Mouse (Mus musculus): ENCODE results near the gene Flii.

Flii gene

DNA sequence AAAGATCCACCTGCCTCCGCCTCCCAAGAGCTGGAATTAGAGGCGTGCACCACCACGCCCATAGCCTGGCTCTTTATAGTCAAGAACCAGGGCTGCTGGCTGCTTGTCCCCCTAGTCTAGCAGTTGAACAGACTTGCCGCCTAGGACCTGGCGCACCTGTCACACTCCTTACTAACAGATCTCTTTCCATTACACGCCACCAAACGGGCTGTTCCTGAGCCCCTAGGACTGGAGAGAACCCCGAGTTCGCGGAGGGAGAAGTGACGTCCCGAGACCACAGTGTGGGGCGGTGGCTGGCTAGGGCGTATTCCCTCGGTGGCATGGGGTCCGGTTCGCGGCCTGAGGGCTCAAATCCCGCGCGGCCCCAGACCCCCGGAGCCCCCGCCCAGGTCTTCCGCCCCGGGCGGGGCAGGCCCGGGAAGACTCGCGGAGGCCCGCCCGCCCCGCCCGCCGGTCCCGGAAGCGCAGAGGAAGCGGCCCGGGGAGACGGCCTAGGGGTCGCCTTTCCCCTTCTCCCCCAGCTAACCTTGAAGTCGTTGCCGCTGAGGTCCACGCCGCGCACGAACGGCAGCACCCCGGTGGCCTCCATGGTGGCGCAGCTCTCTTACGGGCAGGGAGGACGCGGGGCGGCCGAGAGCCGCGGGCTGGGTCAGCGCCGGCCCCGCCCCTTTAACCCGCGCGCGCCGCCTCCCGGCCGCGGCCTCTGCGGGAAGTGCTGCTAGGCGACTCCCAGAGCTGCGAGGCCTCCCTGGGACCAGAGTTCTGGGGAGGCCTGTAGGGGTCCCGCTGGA, at the start of gene Flii:
Flii (minus strand) TSS at position 663 of the 791 bp plus-strand sequence.
- peak; percentile 69 for DNase-seq

DNA sequence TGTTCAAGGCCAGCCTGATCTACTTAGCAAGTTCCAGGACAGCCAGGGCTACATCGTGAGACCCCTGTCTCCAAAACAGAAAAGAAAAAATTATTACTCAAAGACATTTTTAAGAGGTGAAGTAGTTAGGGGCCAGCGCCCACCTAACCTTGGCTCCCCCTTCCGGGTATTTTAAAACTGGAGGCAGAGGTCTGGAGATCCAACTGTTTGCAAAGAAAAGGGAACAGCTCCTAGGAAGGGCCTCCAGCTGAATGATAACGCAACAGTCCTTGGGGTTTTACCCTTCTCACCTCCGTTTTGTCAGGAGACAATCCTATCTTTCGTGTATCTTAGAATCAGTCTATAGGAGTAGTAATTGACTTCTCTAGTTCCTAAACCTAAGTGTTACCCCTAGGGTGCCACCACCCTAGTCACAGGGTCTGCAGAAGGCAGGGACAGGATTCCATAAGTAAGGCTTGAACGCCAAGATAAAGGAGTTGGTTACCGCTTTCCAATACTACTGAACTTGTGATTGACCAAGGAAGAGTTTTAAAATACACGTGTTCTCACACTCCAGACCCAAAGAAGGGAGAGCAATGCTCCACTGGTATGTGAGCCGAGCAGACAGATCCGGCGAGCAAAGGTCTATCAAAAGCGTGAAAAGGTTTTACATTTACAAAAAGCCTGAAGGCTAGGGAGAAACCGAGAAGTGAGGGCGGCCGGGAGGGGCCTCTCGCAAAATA, 49.2 kb upstream of the Flii start:
- no peak for DNase-seq

DNA sequence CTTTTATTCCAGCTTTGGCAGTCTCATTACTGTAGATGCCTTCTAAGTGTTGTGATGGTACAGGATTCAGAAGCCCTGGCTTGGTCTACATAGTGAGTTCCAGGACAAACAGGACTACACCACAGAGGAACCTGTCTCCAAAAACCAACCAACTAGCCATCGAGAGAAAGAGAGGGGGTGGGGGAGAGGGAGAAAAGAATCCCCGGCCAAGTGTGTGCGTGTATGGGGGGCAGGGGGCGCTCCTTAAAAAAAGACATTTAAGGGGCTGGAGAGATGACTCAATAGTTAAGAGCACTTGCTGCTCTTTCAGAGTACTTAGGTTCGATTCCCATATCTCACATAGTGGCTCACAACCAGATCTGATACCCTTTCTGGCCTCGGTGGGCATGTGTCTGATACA, 48.5 kb upstream of the Flii start:
- DNase-seq = no peak

DNA sequence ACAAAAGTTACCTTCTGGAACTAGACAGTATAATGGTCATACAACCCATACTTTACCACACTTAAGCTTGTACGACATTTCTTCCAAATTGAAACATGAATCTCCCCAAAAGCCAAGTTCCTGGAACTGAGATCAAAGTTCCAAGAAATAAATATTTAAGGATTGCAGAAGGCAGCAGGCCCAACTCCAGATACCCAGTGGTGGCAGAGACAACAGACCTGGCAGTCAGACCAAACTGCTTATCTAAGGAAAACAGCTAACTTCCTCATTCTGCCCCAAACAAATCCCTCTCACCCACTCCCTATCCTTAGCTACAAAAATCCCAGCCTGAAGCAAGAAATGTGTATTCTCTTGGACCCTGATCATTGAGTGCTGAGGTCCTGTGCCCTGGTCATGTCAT, 47.8 kb upstream of the Flii start:
- no peak for DNase-seq

DNA sequence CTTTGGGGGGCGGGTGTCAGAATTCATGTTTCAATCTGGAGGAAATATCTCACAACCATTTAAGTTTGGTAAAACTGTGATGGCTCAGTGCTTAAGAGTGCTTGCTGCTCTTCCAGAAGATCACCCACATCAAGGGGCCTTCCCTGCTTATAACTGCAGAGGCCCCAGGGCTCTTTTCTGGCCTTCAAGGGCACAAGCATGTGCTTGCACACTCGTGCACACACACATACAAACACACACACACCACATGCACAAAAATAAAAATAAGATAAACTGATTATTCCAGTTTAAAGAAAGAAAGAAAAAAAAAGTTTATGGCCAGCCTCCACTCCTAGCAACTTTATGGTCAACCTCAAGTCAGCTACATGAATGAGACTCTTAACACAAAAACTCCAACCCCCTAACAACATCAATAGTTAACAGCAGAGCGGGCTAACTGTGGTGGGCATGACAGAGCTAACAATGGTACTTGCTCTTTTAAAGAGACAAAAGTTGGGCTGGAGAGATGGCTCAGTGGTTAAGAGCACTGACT, 47.2 kb upstream of the Flii start:
- DNase-seq = no peak

DNA sequence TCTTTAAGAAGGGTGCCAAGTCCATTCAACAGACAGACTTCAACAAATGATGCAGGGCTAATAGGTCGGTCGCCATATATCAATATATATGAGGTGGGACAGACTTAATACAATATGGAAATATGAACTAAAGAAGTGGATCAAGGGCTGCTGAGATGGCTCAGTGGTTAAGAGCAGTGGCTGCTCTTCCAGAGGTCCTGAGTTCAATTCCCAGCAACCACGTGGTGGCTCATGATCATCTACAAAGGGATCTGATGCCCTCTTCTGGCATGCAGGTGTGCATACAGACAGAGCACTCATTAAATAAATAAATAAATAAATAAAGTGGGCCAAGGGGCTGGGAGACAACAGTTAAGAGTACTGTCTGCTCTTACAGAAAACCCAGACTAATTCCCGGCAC, 45.1 kb upstream of the Flii start:
- DNase-seq = no peak

DNA sequence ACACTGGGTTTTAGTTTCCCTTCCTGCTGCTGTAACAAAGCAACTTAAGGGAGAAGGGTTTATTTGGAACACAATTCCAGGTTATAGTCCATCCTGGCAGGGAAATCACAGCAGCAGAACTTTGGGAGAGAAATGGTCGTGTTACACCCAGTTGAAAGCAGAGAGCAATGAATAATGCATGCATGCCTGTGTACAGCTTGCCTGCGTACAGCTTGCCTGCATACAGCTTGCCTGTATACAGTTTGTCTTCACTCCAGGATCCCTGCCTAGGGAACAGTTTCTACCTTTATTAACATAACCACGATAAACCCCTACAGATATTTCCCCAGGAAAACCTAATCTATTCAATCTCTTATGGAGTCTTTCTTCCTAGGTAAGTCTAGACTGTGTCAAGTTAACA, 43.7 kb upstream of the Flii start:
- DNase-seq = no peak

DNA sequence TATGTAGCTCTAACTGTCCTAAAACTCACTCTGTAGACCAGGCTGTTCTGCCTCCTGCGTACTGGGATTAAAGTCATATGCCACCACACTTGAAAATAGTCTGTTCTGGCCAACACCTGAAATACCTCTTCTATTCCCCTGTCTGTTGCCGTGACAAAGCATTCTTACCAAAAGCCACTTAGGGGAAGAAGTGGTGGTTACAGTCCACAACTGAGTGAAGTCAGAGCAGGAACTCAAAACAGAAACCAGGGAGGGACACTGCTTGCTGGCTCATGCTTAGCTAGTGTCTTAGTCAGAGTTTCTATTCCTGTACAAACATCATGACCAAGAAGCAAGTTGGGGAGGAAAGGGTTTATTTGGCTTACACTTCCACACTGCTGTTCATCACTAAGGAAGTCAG, 42.3 kb upstream of the Flii start:
- DNase-seq = no peak

DNA sequence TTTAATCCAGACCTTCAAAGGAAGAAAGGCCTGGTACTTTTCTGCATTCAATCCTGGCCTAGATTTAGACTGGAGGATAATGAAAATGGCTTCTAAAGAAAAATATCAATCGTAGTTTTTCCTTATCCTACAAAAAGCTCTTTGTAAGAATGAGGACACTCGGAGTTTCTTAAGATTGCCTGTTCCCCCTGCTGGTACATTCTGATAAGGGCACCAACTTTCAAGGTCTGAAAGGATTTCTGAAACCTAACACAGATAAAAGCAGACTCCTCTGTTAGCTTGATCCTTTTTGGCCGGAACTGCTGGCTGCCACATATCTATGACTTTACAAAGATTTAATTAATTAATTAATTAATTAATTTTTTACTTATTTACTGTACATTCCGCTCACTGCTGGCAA, 39.9 kb upstream of the Flii start:
- DNase-seq = no peak

DNA sequence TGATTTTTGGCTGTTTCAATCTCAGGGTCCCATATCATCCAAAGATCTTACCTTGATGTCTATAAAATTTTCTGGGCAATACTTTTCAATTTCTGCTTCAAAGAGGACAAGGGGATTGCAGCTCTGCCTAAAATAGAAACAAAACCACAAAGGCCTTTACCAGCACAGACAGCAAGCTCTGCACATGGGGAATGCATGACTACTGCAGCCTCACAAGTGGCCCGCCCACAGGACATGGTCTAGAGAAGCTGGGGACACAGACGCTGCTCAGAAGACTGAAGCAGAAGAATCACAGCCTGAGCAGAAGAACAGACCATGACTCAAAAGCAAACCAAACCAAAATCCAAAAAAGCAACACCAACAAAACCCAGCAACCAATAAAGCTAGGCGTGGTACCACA, 34.6 kb upstream of the Flii start:
- DNase-seq = peak; percentile 69

DNA sequence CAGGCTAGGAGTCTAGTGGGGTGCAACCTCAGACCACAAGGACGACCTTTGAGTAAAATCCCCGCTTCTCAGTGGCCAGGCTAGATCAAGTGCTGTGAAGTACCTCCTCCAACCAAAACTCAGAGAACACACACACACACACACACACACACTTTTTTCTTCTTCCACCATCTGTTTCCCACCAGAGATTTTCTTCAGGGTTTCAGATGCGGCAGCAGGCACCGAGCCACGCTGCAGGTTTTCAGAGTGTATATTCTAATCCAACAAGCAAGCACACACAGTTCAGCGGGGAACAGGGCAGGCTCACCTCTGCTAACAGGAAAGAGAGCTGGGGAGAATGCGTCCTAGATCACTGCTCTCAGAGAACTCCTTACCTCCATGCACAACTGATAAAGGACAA, 28.5 kb upstream of the Flii start:
- DNase-seq = no peak

DNA sequence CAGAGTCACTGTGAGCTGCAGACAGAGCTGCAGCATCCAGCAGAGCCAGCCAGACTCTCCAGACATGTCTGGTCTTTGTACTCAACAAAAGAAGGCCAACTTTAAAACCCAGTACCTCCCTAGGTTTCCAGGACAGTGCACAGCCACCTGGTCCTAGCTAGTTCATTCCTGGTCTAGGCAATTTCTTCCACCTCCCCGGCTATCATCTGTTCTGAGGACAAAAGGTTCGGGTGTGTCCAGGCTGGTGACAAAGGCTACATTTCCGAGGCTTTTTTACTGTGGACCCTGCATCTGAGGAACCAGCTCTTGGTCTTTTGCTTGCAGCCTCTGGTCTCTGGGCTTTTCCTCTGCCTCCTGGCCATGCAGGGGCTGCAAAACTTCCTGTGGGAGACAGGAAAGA, 13.3 kb upstream of the Flii start:
- no peak for DNase-seq

DNA sequence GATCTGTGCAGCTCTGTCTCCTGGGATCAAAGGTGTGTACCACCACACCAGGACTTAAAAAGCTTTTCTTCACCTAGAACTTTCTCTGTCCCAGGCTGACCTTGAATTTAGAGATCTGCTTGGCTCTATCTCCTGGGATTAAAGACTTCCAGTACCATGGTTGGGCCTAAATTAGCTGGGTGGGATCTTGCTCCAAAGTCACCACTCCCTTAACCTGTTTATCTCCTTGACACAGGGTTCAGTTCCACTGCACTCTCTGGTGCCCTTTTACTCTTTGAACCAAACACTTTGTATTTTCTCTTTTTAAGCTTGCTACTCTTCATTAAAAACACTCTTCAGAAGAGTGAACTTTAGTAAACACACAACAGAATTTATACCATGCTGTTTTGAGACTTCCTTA, 10.4 kb upstream of the Flii start:
- no peak for DNase-seq

DNA sequence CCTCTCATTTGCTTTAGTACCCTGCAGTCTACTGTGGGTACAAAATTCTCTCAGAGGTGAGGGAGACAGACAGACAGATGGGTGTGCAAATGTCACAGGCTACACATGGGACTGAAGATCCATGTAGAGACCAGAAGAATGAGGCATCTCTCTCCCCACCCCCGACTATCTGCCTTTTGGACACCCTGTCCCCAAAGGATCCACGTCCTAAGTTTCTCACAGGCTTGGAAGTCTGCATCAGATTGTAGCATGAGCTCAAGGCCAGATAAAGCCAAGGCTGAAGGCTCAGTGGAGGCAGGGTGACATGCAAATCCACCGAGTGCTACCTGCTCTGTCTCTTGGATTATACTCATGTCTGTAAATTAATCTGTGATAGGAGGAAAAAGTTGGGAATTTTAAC, 9.4 kb upstream of the Flii start:
- DNase-seq = no peak

DNA sequence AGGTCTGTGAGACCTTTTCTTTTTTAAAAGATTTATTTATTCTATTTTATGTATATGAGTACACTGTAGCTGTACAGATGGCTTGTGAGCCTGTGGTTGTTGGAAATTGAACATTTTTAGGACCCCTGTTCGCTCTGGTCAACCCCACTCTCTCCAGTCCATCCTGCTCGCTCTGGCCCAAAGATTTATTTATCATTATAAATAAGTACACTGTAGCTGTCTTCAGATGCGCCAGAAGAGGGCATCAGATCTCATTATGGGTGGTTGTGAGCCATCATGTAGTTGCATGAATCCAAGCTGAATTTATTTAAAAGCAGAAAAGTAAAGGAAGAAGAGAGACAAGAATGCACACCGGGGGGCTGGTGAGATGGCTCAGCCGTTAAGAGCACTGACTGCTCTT, 8.1 kb upstream of the Flii start:
- no peak for DNase-seq

DNA sequence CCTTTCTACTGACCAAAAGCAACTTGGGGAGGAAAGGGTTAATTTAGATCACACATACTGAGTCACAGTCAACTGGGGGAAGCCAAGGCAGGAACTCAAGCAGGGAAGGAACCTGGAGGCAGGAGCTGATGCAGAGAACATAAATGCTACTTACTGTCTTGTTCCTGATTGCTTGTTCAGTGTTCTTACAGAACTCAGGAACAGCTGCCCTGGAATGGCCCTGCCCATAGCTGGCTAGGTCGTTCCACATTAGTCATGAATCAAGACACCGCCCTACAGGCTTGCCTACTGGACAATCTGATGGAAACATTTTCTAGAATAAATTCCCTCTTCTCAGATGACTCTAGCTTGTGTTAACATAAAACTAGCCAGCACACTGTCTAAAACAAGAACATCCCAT, 7.1 kb upstream of the Flii start:
- DNase-seq = no peak

DNA sequence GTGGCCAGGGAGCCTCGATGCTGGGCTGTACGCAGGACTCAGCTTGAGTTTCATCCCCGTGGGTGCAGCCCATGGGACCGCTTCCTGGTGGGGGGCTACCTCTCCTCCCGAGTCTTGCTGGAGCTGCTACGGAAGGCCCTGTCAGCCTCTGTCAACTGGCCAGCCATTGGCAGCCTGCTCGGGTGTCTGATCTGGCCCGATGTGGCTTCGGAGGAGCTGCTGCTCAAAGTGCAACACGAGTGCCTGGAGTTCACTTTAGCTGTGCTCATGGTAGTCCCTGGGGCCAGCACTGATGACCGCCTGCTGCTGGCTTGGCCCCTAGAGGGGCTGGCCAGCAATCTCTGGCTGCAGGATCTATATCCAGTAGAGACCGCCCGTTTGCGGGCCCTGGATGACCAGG, 4.2 kb upstream of the Flii start:
- no peak for DNase-seq

DNA sequence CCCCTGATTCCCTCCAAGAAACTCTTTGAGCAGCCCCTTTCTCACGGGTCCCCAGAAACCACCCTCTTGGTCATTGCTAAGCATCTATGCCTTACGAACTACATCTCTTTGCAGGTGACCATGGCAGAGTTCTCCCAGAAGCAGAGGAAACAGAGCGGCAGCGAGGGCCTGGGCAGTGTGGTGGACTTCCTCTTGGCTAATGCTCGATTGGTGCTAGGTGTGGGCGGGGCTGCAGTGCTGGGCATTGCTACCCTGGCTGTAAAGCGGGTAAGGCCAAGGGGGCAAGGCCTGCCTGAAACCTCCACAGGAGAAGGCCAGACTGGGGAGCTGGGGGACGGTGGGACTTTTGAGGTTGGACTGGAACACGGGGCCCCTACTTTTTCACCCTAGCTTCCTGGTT, 3.1 kb upstream of the Flii start:
- no peak for DNase-seq

DNA sequence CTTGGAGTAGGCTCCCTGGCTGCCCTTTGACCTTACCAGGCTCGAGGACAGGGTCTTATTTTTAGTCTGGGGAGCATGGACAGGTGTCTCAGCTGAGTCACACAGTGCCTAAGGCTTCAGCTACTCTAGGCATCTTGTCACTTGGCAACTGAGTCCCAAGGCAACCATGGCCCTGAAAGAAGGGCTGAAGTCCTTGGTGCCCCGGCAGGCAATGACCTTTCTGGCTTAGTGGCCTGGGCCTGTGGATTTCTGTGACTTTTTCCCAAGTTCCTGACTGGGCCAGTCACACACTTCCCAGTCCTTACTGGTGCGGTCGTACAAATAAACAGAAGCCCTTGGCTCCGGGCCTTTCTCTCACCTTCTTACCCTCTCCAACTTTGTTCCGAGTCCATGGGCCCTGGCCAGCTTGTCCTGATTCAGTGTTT, 2.2 kb upstream of the Flii start:
- DNase-seq = no peak

DNA sequence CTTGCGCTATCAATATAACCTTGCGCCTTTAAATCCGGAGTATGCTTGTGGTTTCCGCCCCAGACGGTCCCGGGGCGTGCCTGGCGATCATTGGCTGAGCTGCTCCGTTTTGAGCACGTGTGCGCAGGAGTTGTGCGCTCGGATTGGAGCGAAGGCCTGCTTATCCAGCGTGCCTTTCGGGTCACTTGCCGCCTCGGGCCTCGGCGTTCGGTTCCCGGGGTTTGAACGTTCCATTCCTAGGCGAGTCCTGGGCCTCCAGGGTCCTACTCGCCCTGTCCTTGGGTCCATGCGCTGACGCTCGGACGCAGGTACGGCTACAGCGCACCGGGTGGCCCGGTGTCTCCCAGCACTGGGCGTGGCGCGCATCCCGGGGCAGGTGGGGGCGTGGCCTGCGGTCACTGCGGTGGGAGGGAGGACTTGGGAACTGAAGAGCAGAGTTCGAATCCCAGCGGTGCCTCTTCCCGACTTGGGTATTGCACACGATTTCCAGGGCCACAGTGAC, 1.2 kb upstream of the Flii start, which contains the start of gene Mief2:
Mief2 (plus strand) TSS at position 139 of the 502 bp plus-strand sequence.
- peak; percentile 96 for DNase-seq

DNA sequence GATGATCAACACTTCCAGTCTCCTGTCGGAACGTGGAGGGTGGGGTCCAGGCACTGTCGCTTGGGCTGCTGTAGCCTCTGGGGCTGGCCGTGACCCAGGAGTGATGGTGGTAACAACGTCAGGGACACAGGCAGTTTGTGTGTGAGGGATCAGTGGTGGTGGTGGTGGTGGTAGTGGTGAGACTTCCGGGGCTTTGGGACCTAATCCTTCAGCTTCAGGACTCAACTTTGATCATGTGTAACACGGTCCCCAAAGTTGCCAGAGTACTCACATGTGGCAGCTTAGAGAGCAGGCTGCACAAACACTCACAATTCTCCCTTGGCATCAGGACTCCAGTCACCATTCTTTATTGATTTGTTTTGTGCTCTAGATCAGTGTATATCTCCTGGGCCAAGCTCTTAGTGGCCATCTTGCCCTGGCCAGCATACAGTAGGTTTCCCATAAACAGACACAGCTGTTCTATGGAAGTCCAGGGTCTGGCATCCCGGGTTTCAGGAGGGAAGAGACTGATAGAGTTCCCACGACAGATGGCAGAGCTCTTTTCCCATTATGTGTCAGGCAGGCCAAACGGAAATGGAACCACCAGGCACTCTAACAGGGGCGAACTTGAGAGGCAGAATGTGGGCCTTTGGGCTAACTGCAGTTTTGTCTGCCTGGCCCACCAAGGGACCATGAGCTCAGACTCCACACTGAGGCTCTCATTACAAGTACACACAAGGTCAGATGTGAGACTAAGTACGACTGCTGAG, 503 bp upstream of the Flii start:
- DNase-seq = no peak

DNA sequence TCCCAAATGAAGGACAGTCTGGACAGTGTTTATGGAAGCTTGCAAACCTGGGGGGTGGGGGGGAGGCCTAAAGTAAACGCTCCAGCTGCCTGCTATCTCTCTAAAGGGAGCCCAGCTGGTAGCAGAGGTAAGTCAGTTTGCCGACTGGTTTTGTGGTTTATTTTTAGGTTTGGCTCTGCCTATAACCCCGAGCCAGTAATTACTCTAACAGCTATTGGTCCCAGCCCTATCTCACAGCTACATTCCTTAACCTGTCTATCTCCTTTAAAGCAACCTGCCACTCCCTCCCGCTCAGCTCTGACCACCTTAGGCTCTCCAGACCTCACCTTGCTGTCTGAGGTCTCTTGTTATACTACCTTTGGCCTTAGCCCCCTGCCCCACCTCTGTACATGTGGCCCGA, 7.8 kb downstream of the Flii start:
- DNase-seq = no peak

DNA sequence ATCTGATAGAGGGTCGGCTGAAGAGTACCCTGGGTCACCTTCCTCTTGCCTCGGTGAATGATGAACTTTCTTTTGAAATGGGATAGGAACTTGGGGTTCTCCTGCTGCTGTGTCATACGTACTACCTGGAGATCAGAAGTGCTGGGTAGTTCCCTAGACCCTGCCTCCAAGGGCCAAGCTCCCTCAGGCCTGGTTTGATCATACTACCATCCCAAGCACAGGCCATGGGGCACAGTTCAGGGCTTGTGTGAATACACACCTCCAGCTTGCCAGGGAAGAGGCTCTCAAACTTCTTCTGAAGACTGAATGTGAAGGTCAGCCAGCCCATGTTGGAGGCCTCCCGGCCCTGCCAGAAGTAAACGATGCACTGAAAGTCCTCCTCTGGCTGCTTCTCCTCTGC, 11.2 kb downstream of the Flii start:
- DNase-seq = no peak

All from layer of hippocampus, adult 9-11 months (tissue).